9 mouse cellular contexts compared by ENCODE assay signal in genomic region chr8:123892586-123893155, GRCm38 (mm10). TPM values are rescaled to one million over a fixed set of nuclear protein-coding genes. Genes with fewer than 3 reads are reported as not detected.
DNase-seq lines count a peak whose midpoint lies in the region; TF ChIP-seq lines count a peak whose summit lies in the region.
"Had no signal": no experiment of that assay in that cellular context is flagged by ENCODE, and none has a peak within 500 bp of the region (broad histone marks: within the 10 kb centered on the region; RNA-seq: fewer than 3 reads in every experiment).

No protein-coding gene starts in this region.

- no peak overlapping the region for H3K27ac ChIP-seq in embryonic fibroblast, embryonic 13.5 days (ENCODE audit: insufficient read depth, low read length)
- H3K27ac ChIP-seq in limb, embryonic 10.5 days: no peak overlapping the region

- peaks cover 5% of the 10 kb centered on the region for H3K4me1 ChIP-seq in embryonic fibroblast, embryonic 13.5 days (ENCODE audit: control insufficient read depth, insufficient read depth, low read length)
- H3K4me1 ChIP-seq in limb, embryonic 10.5 days: peaks cover 23% of the 10 kb centered on the region

- no peaks in the 10 kb centered on the region for H3K9me3 ChIP-seq in limb, embryonic 10.5 days (replicated peaks)

- WGBS in limb, embryonic 10.5 days: 16% methylated on average over 30 of the region's 30 CpGs

- H3K27me3 ChIP-seq in limb, embryonic 10.5 days (ENCODE audit: low read depth, poor library complexity, severe bottlenecking): peaks cover 84% of the 10 kb centered on the region

- peak; percentile 23 for DNase-seq in left cerebral cortex, postnatal 4 days
- DNase-seq in left cerebral cortex, adult 8-10 months (ENCODE audit: low spot score in 2 of 2): no peak
- DNase-seq in limb, embryonic 10.5 days (ENCODE audit: low spot score): peak; percentile 51
- DNase-seq in retina, embryonic 14.5 days (ENCODE audit: low spot score): peak; percentile 34
- DNase-seq in lung, postnatal 4 days: no peak
- DNase-seq in heart, postnatal 36 days: no peak
- DNase-seq in right cerebral cortex, adult 2 months (ENCODE audit: low spot score in 2 of 2): no peak

- no peak overlapping the region for H3K4me3 ChIP-seq in embryonic fibroblast, embryonic 13.5 days (ENCODE audit: insufficient read depth, low read length)
- H3K4me3 ChIP-seq in limb, embryonic 10.5 days: peak overlapping the region; percentile 37

- intact Hi-C loops in left cerebral cortex, postnatal 4 days (cut with DNase I): no loop called here
- intact Hi-C loops in heart, postnatal 36 days (cut with DNase I): no loop called here

- no peak for TF ChIP-seq POLR2A in embryonic fibroblast, embryonic 13.5 days (IDR thresholded peaks at IDR 0.05; ENCODE audit: low read depth, low read length)

- 0 out of 2 replicates have a peak, but pooled peaks have one; percentile 17 for TF ChIP-seq CTCF in embryonic fibroblast, embryonic 13.5 days (IDR thresholded peaks at IDR 0.05; ENCODE audit: borderline replicate concordance, insufficient read depth, low read length)

- peaks cover 3% of the 10 kb centered on the region; the same call in 1 of the 2 replicates for H3K36me3 ChIP-seq in limb, embryonic 10.5 days

RNA-seq across cellular contexts. Expression of gene Acta1, which starts 1.9 kb away (rescaled TPM):
- total RNA-seq in left cerebral cortex, postnatal 4 days (2021): 1 to 10 TPM; 5.5 to 7.1 TPM
- total RNA-seq in left cerebral cortex, adult 8-10 months (2022): 10 to 100 TPM in 3 of 4 experiments, 1 to 10 TPM in 1; 9.2 to 24.8 (median 18.0) TPM
- polyA plus RNA-seq in embryonic fibroblast, embryonic 13.5 days (2011; ENCODE audit: insufficient read length, low read depth, missing spikeins): 25.9 and 159 TPM in 2 replicates
- polyA plus RNA-seq in limb, embryonic 10.5 days (2016; fragmentation: Nextera tagmentation; extraction: Ambion mirVana): 1.6 and 1.8 TPM in 2 replicates
- total RNA-seq in heart, postnatal 36 days (2021): 100 to 1,000 TPM; 656 to 855 TPM
- total RNA-seq: hematopoietic stem cell, adult 5-6 weeks had no signal

RNA-seq across cellular contexts. Expression of gene Ccsap, which starts 32.7 kb away (rescaled TPM):
- total RNA-seq in left cerebral cortex, postnatal 4 days (2021): 10 to 100 TPM; 21.5 to 25.8 TPM
- 10 to 100 TPM; 56.8 to 64.8 (median 62.6) TPM for total RNA-seq in left cerebral cortex, adult 8-10 months (2022)
- polyA plus RNA-seq in embryonic fibroblast, embryonic 13.5 days (2011; ENCODE audit: insufficient read length, low read depth, missing spikeins): 2.9 and 4.4 TPM in 2 replicates
- 6.0 and 6.1 TPM in 2 replicates for polyA plus RNA-seq in limb, embryonic 10.5 days (2016; fragmentation: Nextera tagmentation; extraction: Ambion mirVana)
- 1 to 10 TPM; 1.3 to 1.6 TPM for total RNA-seq in heart, postnatal 36 days (2021)

RNA-seq across cellular contexts. Expression of gene Nup133, which starts 56.4 kb away (rescaled TPM):
- 10 to 100 TPM; 27.6 to 28.9 TPM for total RNA-seq in left cerebral cortex, postnatal 4 days (2021)
- 10 to 100 TPM; 23.7 to 29.5 (median 26.1) TPM for total RNA-seq in left cerebral cortex, adult 8-10 months (2022)
- 19.5 and 22.4 TPM in 2 replicates for polyA plus RNA-seq in embryonic fibroblast, embryonic 13.5 days (2011; ENCODE audit: insufficient read length, low read depth, missing spikeins)
- polyA plus RNA-seq in limb, embryonic 10.5 days (2016; fragmentation: Nextera tagmentation; extraction: Ambion mirVana): 60.4 and 61.9 TPM in 2 replicates
- total RNA-seq in heart, postnatal 36 days (2021): 10 to 100 TPM; 11.2 TPM

Comparison
In these comparisons a context has a peak if more than half of its experiments do, and no peak if none do; other contexts are left out.
1. DNase-seq: peak in left cerebral cortex, postnatal 4 days (single experiment), limb, embryonic 10.5 days (single experiment) and retina, embryonic 14.5 days (single experiment); none in left cerebral cortex, adult 8-10 months (0 of 2), lung, postnatal 4 days (0 of 2), heart, postnatal 36 days (0 of 2) and right cerebral cortex, adult 2 months (0 of 2).
2. RNA of gene Acta1, which starts 1.9 kb away (total RNA-seq): 656 to 855 TPM in heart, postnatal 36 days; 9.2 to 24.8 TPM in left cerebral cortex, adult 8-10 months and 5.5 to 7.1 TPM in left cerebral cortex, postnatal 4 days; every median in the first group is over 10 times any median in the second.
3. RNA of gene Ccsap, which starts 32.7 kb away (total RNA-seq): 56.8 to 64.8 TPM in left cerebral cortex, adult 8-10 months and 21.5 to 25.8 TPM in left cerebral cortex, postnatal 4 days; 1.3 to 1.6 TPM in heart, postnatal 36 days; every median in the first group is over 4 times any median in the second.